Mouse (Mus musculus): ENCODE measurements around the gene 3110082I17Rik. TPM values are rescaled to one million over a fixed set of nuclear protein-coding genes. Genes with fewer than 3 reads are reported as not detected.
"Not testable (repeated sequence)": the region's sequence is repeated elsewhere in the genome, so short reads cannot be mapped to it uniquely, and the experiment has no call there.

The 3110082I17Rik gene
- polyA plus RNA-seq, 1 experiment from 2014 or later: 15.7 TPM

- Histone ChIP-seq H3K9ac (replicated peaks) (no peak overlapping the region), H3K4me3 (replicated peaks) (no peak overlapping the region), H3K36me3 (0 out of 2 replicates have a peak, but pooled peaks cover 3% of the 10 kb centered on the region), H3K27me3 (replicated peaks) (no peaks in the 10 kb centered on the region), H3K4me1 (peaks cover 39% of the 10 kb centered on the region), H3K4me2 (no peak overlapping the region), H3K9me3 (replicated peaks) (no peaks in the 10 kb centered on the region), H3K27ac (replicated peaks) (0 out of 2 replicates have a peak overlapping the region, but pooled peaks have one; percentile 34)
- no peak for ATAC-seq (ENCODE audit: low FRiP score)
- WGBS: 95% methylated on average over 37 of the region's 37 CpGs
Observed at GRCm38 (mm10) chr5:139392219-139393196, 67.8 kb downstream of the 3110082I17Rik start.

- no peak for ATAC-seq (ENCODE audit: low FRiP score)
- Histone ChIP-seq H3K36me3 (0 out of 2 replicates have a peak, but pooled peaks cover 3% of the 10 kb centered on the region), H3K9me3 (replicated peaks) (no peaks in the 10 kb centered on the region), H3K9ac (replicated peaks) (no peak overlapping the region), H3K4me3 (replicated peaks) (no peak overlapping the region), H3K27ac (replicated peaks) (peak overlapping the region; percentile 34), H3K4me2 (no peak overlapping the region), H3K4me1 (peaks cover 42% of the 10 kb centered on the region), H3K27me3 (replicated peaks) (no peaks in the 10 kb centered on the region)
- WGBS: 74% methylated on average over 11 of the region's 11 CpGs
Observed at GRCm38 (mm10) chr5:139391309-139391990, 68.9 kb downstream of the 3110082I17Rik start.

- 75% methylated on average over 5 of the region's 5 CpGs for WGBS
- H3K27ac ChIP-seq (replicated peaks): peak overlapping the region; percentile 34; the same call in 1 of the 2 replicates
- not testable (repeated sequence) for ATAC-seq (ENCODE audit: low FRiP score)
Observed at GRCm38 (mm10) chr5:139390324-139391119, 69.8 kb downstream of the 3110082I17Rik start.

GRCm38 (mm10) chr5:139389676-139390061 lies 70.7 kb downstream of the 3110082I17Rik start:
- Histone ChIP-seq H3K27me3 (replicated peaks) (no peaks in the 10 kb centered on the region), H3K27ac (replicated peaks) (peak overlapping the region; percentile 77), H3K36me3 (0 out of 2 replicates have a peak, but pooled peaks cover 3% of the 10 kb centered on the region), H3K9me3 (replicated peaks) (no peaks in the 10 kb centered on the region), H3K4me1 (peaks cover 45% of the 10 kb centered on the region), H3K4me3 (replicated peaks) (no peak overlapping the region), H3K4me2 (0 out of 2 replicates have a peak overlapping the region, but pooled peaks have one; percentile 9), H3K9ac (replicated peaks) (peak overlapping the region; percentile 3; the same call in 1 of the 2 replicates)
- ATAC-seq (ENCODE audit: low FRiP score): peak; percentile 65
- 23% methylated on average over 6 of the region's 6 CpGs for WGBS

More at GRCm38 (mm10) chr5:139390324-139391119, 69.8 kb downstream of the 3110082I17Rik start:
- peaks cover 42% of the 10 kb centered on the region for H3K4me1 ChIP-seq
- H3K27me3 ChIP-seq (replicated peaks); H3K9ac ChIP-seq (replicated peaks); H3K4me2 ChIP-seq; H3K4me3 ChIP-seq (replicated peaks); H3K9me3 ChIP-seq (replicated peaks); H3K36me3 ChIP-seq: not testable (repeated sequence)

- Histone ChIP-seq H3K4me1 (peaks cover 49% of the 10 kb centered on the region), H3K9ac (replicated peaks) (0 out of 2 replicates have a peak overlapping the region, but pooled peaks have one; percentile 3), H3K9me3 (replicated peaks) (no peaks in the 10 kb centered on the region), H3K4me2 (0 out of 2 replicates have a peak overlapping the region, but pooled peaks have one; percentile 9), H3K36me3 (no peaks in the 10 kb centered on the region), H3K27me3 (replicated peaks) (no peaks in the 10 kb centered on the region), H3K4me3 (replicated peaks) (no peak overlapping the region), H3K27ac (replicated peaks) (peak overlapping the region; percentile 77)
- ATAC-seq (ENCODE audit: low FRiP score): peak; percentile 45; the same call in 1 of the 2 replicates
- WGBS: 68% methylated on average over 17 of the region's 17 CpGs
Observed at GRCm38 (mm10) chr5:139388694-139389675, 71.3 kb downstream of the 3110082I17Rik start.

- WGBS: 54% methylated on average over 4 of the region's 4 CpGs
- H3K4me1 ChIP-seq: peaks cover 54% of the 10 kb centered on the region
Observed at GRCm38 (mm10) chr5:139388195-139388570, 72.1 kb downstream of the 3110082I17Rik start.

GRCm38 (mm10) chr5:139387329-139388194 lies 72.8 kb downstream of the 3110082I17Rik start:
- Histone ChIP-seq H3K4me1 (peaks cover 57% of the 10 kb centered on the region), H3K9ac (replicated peaks) (no peak overlapping the region), H3K27me3 (replicated peaks) (no peaks in the 10 kb centered on the region), H3K4me2 (no peak overlapping the region), H3K4me3 (replicated peaks) (no peak overlapping the region), H3K27ac (replicated peaks) (peak overlapping the region; percentile 77), H3K36me3 (no peaks in the 10 kb centered on the region), H3K9me3 (replicated peaks) (no peaks in the 10 kb centered on the region)
- 69% methylated on average over 10 of the region's 10 CpGs for WGBS
- no peak for ATAC-seq (ENCODE audit: low FRiP score)

More at GRCm38 (mm10) chr5:139388195-139388570, 72.1 kb downstream of the 3110082I17Rik start:
- no peak for ATAC-seq (ENCODE audit: low FRiP score)
- Histone ChIP-seq H3K9ac (replicated peaks) (no peak overlapping the region), H3K9me3 (replicated peaks) (no peaks in the 10 kb centered on the region), H3K27ac (replicated peaks) (peak overlapping the region; percentile 77), H3K36me3 (no peaks in the 10 kb centered on the region), H3K4me2 (no peak overlapping the region), H3K27me3 (replicated peaks) (no peaks in the 10 kb centered on the region), H3K4me3 (replicated peaks) (no peak overlapping the region)

DNA sequence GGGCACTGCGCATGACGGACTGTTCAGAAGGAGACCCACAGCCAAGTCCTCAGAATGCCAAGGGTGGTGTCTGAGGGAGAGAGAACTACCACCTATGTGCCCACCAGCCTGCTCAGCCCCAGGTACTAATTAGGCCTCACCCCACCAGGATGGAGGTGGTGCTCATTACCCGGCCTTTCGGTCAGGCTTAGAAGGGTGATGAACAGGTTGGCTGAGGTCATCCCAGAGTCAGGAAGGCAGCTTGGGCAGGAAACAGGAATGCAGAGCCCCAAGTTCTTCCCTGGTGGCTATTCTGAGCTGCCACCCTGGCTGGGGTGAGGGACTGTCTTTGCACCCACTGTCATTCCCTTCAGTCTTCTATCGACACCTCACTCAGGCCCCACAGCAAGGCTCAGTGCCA lies 74.3 kb downstream of the 3110082I17Rik start:
- no peak overlapping the region for H3K27ac ChIP-seq (replicated peaks)
- no peaks in the 10 kb centered on the region for H3K36me3 ChIP-seq
- no peak overlapping the region for H3K4me3 ChIP-seq (replicated peaks)
- no peaks in the 10 kb centered on the region for H3K9me3 ChIP-seq (replicated peaks)
- no peak for ATAC-seq (ENCODE audit: low FRiP score)
- H3K4me2 ChIP-seq: no peak overlapping the region
- 97% methylated on average over 5 of the region's 5 CpGs for WGBS
- H3K27me3 ChIP-seq (replicated peaks): no peaks in the 10 kb centered on the region
- H3K9ac ChIP-seq (replicated peaks): no peak overlapping the region
- H3K4me1 ChIP-seq: peaks cover 66% of the 10 kb centered on the region

GRCm38 (mm10) chr5:139384531-139384930 lies 75.8 kb downstream of the 3110082I17Rik start:
- Histone ChIP-seq H3K4me2 (no peak overlapping the region), H3K4me1 (peaks cover 70% of the 10 kb centered on the region), H3K9ac (replicated peaks) (no peak overlapping the region), H3K36me3 (no peaks in the 10 kb centered on the region), H3K9me3 (replicated peaks) (no peaks in the 10 kb centered on the region), H3K4me3 (replicated peaks) (no peak overlapping the region), H3K27ac (replicated peaks) (no peak overlapping the region), H3K27me3 (replicated peaks) (no peaks in the 10 kb centered on the region)
- no peak for ATAC-seq (ENCODE audit: low FRiP score)
- 81% methylated on average over 10 of the region's 10 CpGs for WGBS
